Mouse (Mus musculus) heart, postnatal 0 days (tissue): ENCODE data around the gene Ubqln1.

Source experiments
- CTCF ChIP-seq: IDR thresholded peaks from 2 replicates; pipeline ENCODE4 v1.5.1; 2016; ENCODE audit warnings: antibody characterized with exemption, control low read depth, low read depth
- EP300 ChIP-seq: IDR thresholded peaks from 2 replicates; pipeline ENCODE4 v1.6.1; 2016; ENCODE audit warnings: antibody characterized with exemption, low read depth

DNA sequence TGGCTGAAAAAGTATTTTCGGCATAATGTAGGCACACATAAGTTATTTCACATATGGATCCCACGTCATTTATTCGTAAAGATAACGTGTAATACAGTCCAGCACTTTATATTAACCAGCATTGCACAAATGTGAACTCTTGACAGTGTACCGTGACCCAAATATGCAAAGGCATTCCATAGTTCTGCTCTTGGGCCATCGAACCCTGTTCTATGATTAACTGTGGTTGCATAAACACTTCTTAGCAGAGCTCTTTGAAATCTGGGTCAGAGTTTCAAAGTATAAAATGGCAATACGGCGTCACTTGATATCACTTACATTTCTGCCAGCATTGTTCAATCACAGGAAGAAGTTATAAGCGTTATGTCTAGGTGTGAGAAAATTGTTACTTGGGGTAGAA, 942 bp upstream of the Ubqln1 start:
- TF ChIP-seq CTCF = no peak
- no peak for TF ChIP-seq EP300
